Mouse (Mus musculus) kidney, adult 9 months (tissue): ENCODE measurements around the gene Tsc1.

Source experiments
- DNase-seq: peaks from one replicate; pipeline ENCODE4 v3.0.0; 2022

The Tsc1 gene

GRCm38 (mm10) chr2:28616358-28616757 lies 24.7 kb upstream of the Tsc1 start:
- DNase-seq = no peak

DNA sequence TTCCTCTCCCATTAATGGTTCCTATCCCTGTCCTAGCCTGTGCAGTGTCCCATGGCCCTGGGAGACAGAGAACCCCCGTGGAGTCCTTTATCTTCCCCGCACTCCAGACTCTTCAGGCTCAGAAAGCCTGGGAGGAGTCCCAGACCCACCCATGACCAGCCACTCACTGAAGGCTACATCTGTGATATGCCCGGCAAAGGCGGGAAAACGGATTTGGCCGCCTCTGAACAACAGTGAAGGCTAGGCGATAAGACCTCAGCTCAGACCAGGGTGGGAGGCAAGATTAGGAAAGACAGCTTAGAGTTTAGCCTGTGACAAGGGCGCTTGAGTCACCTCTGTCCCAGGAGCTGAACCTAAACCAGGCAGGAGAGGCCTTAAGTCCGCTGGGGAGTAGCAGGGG lies 24.2 kb upstream of the Tsc1 start:
- DNase-seq = no peak

DNA sequence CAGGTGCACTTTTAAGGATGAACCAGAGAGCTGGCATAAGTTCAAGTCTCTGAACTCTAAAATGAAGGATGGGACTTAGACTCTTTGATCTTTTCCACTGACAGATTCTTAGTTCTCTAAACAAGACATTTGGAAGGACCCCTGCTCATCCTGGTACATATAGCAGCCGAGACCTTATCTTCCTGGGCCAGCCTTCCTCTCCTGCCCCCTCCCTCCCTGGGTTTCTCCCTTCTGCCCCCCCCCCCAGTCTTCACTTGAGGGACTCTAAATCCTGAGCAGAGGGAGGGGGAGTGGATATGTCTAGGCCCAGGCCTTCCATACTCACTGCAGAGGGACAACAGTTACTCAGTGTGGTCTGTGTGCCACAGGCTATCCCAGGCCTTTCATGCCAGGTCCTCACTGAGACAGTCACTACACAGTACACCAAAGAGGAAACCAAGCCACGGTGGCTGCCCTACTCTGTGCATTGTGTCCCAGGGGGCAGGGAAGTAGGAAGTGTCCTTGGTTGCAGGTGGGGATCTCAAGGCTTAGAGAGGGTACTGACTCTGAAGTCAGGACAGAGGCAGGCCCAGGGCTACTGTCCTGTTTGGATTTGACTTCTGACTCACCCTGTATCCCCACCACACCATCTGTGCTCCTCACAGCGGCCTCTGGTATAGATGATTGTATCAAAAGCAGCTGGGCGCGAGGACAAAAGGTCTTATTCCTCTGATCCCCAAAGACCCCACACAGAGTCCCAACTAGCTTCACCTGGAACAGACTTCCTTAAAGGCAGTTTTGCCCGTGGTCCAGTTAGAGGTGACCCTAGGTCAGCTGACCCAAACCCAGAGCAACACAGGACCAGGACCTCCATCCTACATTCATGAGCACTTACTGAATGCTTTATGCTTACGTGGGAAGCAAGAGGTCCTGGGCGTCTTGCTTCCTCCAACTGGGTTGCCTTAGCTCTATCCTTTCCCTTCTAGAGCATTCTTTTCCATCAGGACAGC lies 23.2 kb upstream of the Tsc1 start:
- no peak for DNase-seq

DNA sequence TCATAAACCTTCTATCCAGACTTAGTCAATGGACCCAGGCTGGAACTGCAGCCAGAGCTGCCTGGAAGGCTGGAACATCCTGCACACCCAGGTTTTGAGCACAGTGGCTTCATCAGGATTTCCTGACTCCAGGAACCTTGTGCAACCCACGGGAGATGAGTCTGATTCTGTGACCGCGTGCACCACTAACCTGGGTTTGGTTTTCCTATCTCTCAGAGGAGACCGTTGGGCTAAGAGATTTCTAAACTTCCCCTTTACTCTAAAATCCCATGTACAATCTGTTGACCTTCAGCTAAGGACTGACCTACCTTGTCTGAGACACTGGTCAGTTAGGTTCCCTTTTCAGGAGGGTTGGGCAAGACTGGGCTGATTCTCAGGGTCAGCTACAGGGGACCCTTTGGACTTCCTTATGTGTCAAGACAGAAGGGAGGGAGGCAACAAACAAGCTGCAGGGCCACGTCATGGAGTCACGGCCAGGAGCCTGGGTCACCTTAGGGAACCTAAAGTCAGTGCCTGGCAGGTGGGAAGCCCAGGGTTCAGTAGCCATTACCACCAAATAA lies 22.2 kb upstream of the Tsc1 start:
- no peak for DNase-seq

GRCm38 (mm10) chr2:28619369-28619768 lies 21.7 kb upstream of the Tsc1 start:
- no peak for DNase-seq

DNA sequence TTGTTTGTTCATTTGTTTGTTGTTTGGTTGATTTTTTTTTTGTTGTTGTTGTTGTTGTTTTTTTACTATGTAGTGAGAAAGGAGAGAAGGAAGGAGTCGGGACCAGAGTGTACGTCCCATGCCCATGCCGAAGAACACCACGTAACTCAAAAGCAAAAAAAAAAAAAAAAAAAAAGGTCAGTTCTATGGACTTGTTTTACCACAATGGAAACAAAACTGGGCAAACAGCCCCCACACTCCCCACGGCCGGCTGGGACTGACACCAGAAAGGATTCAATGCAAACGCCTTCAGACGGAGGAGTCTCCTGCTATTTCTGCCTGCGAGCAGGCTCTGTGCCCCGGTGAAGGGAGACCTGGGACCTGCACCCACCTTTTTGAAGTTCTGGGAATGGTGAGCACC lies 20.5 kb upstream of the Tsc1 start:
- no peak for DNase-seq

- no peak for DNase-seq
Observed at GRCm38 (mm10) chr2:28621111-28621510, 19.9 kb upstream of the Tsc1 start.

- no peak for DNase-seq
Observed at GRCm38 (mm10) chr2:28621664-28622171, 19.3 kb upstream of the Tsc1 start, which contains the start of gene Gfi1b. Gfi1b (minus strand) TSS chr2:28621982.

- no peak for DNase-seq
Observed at GRCm38 (mm10) chr2:28622521-28623124, 18.4 kb upstream of the Tsc1 start.

DNA sequence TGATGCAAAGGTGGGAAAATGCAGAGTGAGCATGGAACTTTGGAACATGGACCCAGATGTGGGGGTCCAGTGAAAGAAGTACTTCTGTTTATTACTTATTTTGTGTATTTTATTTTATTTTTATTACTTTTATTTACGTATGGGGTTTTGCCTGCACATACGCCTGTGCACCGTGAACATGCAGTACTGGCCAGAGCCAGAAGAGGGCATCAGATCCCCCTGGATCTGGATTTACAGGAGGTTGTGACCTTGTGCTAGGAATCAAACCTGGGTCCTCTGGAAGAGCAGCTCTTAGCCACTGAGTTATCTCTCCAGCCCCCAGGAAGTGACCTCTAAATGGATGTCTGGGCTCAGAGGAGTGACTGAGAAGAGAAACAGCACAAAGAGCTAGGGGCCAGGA lies 16.2 kb upstream of the Tsc1 start:
- no peak for DNase-seq

DNA sequence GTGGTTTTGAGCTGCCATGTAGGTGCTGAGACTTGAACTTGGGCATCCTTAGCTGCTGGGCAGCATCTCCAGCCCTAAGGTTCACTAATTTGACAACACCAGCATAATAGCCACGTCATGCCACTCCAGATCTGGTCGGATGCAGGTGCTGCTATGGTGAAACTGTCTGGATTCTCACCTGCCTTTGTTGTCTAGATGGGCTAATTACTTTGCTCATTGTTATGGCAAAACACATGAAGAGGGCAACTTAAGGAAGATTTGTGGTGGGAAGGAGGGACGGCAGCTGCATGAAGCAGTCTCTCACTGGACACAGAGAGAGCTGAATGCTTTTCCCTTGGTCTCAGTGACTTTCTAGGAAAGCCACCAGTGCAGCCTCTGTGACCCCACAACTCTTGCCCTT lies 15.0 kb upstream of the Tsc1 start:
- DNase-seq = no peak

DNA sequence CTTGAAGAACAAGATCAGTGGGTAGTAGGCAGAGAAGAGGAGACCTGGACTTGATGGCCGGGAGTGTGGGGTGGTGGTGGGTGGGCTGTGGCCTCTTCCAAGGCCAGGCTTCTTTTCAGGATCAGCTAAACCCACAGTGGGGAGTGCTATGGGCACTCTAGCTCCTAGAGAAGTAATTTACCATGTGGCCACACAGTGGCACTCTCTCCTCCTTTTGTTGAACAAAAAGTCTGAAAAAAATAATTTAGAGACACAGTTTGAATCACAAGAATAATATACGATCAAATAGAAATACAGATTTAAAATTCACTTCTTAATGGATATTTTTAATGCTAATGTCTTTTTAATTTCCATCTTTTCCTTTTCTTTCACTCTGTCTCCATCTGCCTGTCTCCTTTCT lies 13.0 kb upstream of the Tsc1 start:
- no peak for DNase-seq

DNA sequence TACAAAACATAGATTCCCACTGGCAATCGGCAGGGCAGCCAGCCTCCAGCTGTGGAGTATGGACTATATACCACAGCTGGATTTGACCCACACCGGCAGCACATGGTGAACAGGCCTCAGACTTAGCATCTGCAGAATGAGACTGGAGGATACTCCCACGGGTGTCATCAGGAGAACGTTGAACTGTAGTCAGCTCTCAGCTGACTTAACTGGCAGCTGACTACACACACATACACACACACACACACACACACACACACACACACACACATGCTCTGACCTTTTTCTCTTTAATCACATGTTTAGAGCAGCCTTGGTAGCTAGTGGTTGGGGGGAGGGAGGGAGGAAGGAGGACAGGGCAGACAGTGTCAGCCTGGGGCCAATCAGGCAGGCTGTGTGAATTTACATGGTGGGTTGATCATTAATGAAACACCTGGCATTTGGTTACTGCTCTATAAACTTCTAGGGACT lies 11.1 kb upstream of the Tsc1 start:
- DNase-seq = peak; percentile 84

DNA sequence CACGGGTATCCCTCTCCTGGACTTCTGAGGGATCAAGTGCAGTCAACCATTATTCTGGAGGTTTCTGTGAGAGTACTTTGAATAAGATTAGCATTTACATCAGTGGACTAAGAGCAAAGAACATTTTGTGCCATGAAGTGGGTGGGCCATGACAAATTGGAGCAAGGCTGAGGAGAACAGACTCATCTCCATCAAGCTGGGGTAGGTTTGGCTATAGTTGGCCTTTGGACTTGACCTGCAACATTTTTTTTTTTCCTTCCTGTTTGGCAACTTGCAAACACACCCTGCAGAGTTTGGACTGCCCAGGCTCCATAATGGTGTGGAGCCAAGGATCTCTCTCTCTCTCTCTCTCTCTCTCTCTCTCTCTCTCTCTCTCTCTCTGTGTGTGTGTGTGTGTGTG lies 8.4 kb upstream of the Tsc1 start:
- DNase-seq = peak; percentile 58

DNA sequence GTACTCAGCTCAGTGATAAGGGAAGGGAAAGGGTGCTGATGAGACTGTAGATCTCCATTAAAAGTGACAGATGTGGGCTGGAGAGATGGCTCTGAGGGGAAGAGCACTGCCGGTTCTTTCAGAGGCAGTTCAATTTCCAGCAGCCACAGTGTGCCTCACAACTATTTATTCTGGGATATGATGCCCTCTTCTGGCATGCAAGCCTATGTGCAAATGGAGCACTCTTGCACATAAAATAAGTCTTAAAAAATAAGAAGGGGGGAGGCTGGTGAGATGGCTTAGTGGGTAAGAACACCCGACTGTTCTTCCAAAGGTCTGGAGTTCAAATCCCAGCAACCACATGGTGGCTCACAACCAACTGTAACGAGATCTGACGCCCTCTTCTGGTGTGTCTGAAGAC lies 7.9 kb upstream of the Tsc1 start:
- DNase-seq = no peak

GRCm38 (mm10) chr2:28635199-28635598 lies 5.8 kb upstream of the Tsc1 start:
- DNase-seq = no peak

DNA sequence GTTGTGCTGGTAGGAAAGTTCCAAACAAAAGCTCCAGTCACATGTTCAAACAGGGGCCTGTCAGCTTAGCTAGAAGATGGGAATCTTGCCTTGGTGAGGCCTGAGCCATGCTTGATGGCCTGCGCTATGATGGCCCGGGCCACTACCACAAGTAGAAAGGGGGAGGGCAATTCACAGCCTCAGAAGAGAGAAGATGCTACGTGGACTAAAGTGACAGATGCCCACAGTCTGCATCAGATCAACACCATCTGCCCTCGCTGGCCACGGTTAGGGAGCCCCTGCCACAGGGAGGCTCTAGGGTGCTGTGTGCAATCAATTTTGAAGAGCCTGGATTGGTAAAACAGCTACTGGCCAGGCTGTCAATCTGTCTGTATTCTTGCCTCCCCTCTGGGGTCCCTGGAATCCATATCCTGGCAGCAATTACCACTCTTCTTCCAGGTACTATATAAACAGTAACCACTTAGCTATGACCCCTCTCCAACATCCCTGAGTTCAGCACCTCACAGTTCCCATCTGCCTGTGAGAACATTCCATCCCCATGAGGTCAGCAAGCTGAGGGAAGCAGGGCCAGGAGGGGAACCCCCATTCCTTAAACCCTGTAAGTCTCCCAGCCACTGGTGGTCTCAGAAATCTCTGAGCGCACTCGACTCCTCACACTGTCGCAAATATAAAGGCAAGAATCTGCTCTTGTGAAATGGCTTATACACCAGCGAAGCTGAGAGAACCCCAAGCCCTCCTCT lies 3.8 kb upstream of the Tsc1 start:
- DNase-seq = no peak

- DNase-seq = no peak
Observed at GRCm38 (mm10) chr2:28638352-28638751, 2.7 kb upstream of the Tsc1 start.

- no peak for DNase-seq
Observed at GRCm38 (mm10) chr2:28638886-28639285, 2.1 kb upstream of the Tsc1 start.

DNA sequence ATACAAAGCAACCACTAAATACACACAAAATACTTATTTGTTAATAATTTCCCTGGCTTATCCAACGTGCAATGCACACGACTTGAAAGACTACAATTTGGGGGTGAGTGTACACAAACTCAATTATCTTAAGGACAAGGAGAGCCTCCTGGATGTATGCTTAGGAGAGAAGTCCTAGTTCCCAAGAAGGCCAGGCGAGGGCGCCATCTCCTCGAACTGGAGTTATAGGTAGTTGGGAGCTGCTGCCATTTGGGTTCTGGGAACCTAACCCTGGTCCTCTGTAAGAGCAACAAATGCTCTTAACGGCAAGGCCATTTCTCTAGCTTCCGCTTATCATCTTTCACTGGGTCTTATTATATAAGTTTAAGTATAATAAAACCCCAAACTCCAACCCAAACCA lies 1.2 kb upstream of the Tsc1 start:
- no peak for DNase-seq

DNA sequence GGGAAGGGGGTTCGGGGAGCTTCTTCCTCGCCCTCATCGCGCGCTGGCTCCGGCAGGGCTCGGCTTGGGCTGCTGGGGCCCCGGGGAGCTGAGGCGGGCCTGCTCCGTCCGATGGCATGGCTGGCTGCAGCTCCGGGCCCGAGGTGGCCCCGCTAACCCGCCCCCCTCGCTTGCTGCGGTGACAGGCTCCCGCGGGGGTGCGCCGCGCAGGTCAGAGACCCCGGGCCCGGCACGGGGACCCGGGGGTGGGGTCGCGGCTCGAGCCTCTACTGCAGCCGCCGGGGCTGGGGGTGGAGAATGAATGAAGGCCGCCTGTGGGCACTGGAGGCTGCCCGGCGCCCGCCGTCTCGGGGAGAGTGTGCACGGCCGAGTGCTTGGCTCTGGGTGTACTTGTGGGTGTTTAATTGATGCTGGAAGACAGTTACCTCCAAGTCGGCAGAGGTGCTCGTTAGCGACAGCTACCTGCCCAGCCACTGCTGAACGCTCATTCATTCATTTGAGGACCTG lies 460 bp downstream of the Tsc1 start:
- DNase-seq = no peak

GRCm38 (mm10) chr2:28643081-28643480 lies 2.1 kb downstream of the Tsc1 start:
- DNase-seq = no peak

- DNase-seq = peak; percentile 61
Observed at GRCm38 (mm10) chr2:28650526-28650925, 9.5 kb downstream of the Tsc1 start.
